Mouse (Mus musculus) monocyte, adult 5-6 weeks (primary cell): ENCODE measurements around the gene Meis3. TPM values are rescaled to one million over a fixed set of nuclear protein-coding genes. Genes with fewer than 3 reads are reported as not detected.

Experiments
- ATAC-seq: fragments of 153-309, 156-312 bp; replicated peaks from 2 replicates; pipeline ENCODE4 v1.8.0; 2017; ENCODE audit warnings: mild to moderate bottlenecking; ENCODE audit not compliant: low TSS enrichment, insufficient number of reproducible peaks, severe bottlenecking, poor library complexity, low FRiP score
- total RNA-seq: library from RNA; stranded (forward); fragments of 200-1000, 200-491, 200-594 nt; gene quantifications from 3 replicates; pipeline ENCODE4 v1.2.3, GENCODE M21; 2017

Meis3 gene
- total RNA-seq, 1 experiment from 2014 or later = 6.4 TPM

DNA sequence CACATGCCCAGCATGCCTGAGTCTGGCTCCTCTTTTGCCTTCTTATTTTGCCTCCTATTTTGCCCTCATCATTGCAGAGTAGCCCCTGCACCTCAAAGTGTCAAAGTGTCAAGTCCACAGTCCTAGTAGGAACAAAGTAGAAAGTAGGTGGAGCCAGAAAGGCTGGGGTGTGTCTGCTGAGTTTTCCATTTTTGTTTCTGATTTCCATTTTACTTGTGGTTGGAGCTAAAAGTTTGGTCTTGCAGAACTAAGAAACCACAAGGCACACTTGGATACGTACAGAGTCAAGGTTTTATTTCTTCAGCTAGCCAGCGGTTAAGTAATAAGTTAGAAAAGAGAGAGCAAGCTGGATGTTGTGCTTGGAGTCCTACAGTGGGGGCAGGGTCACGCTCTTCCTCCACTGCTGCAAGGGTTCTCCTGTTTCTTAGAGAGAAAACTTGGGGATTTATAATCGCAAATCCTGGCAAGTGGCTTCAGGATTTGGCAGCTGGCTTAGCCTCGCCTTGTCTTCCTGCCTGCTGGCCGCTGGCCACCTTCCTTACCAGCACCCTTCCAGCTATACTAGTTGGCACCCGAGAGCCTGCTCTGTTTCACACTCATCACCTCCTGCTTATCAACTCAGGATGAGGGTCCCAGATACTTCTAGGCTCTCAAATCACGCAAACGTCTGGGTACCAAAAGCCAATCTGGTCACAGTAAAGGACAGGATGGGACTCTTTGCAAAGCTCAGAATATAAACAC lies 19.6 kb upstream of the Meis3 start:
- no peak for ATAC-seq

DNA sequence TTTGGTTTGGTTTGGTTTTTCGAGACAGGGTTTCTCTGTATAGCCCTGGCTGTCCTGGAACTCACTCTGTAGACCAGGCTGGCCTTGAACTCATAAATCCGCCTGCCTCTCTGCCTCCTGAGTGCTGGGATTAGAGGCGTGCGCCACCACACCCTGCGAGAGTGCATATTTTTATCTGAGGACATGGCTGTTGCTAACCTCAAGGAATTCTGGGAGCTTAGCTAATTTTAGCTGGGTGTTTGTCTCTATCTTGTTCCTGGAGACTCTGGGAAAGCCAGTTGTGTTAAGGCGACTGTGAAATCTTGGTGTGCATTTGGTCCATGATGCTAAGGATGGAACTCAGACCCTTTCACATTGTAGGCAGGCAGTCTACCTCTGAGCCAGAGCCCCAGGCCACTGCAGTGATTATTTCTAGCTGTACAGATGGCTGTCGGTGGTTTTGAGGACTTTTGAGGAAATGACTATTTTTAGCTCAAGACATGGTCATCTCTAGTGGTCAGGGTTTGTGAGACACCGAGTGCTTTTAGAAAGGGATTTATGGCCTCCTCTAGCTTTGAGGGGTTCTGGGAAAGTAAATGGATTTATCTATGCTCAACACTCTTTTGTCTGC lies 18.7 kb upstream of the Meis3 start:
- ATAC-seq = no peak

DNA sequence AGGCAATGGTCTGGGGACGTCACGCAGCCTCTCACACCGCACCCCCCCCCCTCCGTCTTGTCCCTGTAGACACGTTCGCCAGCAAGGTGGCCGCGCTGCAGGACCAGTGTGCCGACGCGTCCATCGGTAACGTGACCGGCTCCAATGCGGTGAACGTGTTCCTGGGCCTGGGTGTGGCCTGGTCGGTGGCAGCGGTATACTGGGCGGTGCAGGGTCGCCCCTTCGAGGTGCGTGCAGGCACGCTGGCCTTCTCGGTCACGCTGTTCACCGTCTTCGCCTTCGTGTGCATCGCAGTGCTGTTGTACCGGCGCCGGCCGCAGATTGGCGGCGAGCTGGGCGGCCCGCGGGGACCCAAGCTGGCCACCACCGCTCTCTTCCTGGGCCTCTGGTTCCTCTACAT lies 16.2 kb upstream of the Meis3 start:
- no peak for ATAC-seq

DNA sequence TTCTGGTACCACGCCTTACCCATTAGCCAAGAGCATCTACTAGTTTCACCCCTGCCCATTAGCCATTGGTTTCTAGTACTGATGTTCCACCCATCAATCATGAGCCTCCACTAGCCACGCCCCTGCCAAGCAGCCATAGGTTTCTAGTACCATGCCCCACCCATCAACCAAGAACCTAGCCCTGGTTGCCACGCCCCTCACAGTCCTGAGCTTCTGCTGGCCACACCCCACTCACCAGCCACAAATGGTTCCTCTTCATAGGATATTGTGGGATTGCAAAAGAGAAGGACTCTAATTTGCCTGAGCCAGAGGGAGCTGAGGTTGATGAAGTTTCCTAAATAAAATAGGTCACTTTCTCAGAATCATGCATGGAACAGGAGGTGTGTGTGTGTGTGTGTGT lies 14.2 kb upstream of the Meis3 start:
- peak; percentile 51; the same call in 1 of the 2 replicates for ATAC-seq

DNA sequence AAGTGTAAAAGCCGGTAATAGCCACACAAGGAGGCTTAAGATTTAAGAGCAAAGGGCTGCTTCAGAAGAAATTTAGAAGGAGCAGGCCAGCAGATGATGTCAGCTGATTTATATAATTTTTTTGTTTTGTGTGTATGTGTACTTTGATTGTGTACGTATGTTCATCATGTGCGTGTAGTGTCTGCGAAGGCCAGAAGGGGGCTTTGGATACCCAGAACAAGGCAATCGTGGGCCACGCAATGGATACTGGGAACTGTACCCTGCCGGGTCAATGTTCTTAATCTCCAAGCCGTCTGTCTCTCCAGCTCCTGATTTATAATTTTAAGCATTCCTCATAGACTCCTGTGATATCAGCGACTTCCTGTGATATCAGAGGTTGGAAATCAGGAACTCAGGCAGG lies 13.6 kb upstream of the Meis3 start:
- ATAC-seq = no peak

DNA sequence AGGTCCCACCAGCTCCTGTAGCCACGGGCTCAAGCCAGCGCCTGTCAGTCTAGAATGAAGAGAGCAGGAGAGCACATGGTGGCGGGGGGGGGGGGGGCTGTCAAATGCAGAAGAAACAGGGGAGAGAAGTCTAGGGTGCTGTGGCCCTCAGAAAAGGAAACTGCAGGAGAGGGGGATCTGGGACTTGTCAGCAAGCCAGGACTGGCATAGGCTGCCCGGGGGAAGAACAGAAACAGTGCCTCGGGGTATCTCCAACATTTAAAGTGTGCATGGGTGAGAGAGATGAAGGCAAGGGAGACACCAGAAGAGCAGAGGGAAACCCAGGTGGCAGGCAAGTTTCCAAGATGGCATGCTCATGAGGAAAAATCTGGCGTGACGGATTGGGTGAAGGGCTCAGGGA lies 12.9 kb upstream of the Meis3 start:
- ATAC-seq = no peak

DNA sequence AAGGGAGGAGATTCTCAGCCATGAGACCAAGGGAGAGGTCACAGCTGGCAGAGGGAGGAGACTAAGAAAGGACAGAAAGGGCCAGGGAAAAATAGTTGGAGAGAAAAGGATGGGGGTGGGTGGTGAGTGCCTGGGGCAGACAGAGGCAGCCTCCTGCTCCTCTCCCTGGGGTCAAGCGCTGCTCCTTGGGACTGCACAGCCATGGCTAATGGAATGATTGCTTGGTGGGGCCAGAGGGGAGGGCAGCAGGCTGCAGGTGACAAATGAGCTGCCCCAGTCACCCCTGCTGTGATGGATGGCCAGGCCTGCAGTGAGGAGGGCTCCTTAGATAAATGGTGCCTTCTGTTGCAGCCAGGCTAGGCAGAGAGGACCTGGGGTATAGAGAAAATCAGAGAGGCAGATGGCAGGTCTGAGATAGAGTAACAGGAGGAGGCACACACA lies 2.7 kb upstream of the Meis3 start:
- ATAC-seq = no peak

DNA sequence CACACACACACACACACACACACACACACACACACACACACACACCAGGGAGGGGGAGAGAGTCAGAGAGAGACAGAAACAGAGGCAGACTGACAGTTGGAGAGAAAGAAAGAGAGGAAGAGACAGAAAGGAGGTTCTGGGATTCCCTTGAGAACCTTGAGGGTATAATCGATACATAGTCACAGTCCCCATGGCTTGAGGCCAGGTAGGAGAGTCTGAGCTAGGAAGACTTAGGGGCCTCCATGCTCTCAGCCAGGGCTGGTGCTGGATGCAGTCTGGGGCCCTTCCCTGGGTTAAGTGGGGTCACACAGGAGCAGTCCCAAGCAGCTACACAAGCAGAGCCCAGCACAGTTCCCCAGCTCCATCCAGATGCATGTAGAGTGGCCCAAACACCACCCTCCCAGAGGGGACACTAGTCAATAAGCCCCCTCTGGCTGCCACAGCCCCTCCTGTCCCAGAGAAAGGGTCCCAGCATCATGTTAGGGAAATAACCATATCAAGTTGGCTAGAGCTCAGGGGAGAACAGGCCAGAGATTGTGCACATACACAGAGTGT lies 2.2 kb upstream of the Meis3 start:
- ATAC-seq = no peak

DNA sequence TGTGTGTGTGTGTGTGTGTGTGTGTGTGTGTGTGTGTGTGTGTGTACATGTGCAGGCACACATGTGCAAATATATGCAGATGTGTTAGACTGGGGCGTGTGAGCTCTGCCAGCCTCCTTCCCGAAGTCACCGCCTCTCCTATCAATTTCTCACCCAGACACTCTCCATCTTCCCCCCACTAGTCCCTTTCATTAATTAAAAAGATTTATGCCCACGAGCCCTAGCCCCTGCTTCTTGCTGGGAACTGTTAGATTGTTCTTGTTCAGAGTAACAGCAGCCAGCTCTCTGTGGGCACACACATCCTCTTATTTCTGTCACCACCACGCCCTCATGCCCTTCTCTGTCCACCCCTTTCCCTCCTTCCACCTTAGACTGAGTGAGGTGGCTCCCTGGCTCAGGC lies 1.7 kb upstream of the Meis3 start:
- ATAC-seq = 0 out of 2 replicates have a peak, but pooled peaks have one; percentile 14

DNA sequence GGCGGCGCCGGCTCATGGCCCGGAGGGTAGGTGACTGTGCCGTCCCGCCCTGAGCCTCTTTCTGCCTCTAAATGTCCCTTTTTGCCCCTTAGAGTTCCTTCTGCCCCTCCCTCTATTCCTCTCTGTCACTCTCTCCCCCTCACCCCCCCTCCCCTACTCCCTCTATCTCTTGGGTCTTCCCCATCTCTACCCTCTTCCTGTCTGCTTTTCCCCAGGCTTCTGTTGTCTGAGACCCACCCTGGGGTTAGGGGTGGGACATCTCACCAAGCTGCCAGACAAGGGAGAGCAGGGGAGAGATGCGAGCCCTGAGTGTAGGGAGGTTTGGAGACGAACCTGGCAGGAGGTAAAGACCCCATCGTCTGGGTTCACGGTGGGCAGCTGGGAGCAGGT lies 647 bp downstream of the Meis3 start:
- ATAC-seq = no peak

DNA sequence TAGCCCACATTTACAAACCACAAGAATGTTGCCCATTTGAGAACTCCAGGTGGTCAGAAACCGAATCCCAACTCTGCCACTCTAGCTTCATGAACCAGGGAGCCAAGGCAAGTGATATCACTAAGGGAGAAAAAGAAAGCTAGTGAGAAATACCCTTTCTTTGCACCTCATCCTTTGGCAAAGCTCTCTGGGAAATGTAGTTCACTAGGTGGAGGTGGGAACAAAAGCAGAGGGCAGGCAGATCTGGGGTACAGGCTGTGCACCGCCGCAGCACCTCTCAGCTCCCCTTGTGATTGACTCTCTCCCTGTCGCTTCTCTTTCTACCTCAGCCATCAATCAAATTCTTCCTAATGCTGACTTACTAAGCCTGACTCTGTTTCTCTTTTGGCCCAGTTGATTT lies 3.2 kb downstream of the Meis3 start:
- ATAC-seq = no peak

DNA sequence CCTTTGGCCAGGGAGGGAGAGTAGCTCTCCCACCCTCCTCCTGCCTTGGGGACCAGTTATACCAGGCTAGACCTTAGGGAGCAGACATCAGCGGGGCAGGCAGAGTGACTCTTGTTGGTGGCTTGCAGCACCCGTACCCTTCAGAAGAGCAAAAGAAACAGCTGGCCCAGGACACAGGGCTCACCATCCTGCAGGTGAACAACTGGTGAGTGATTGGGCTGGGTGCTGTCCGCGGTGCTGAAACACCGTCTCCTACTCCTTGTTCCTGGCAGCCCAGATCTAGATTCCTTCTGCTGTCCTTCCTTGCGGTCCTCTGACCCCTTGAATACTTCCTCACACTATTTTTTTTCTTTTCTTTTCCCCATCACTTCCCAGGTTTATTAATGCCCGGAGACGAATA lies 8.8 kb downstream of the Meis3 start:
- ATAC-seq = 0 out of 2 replicates have a peak, but pooled peaks have one; percentile 36

DNA sequence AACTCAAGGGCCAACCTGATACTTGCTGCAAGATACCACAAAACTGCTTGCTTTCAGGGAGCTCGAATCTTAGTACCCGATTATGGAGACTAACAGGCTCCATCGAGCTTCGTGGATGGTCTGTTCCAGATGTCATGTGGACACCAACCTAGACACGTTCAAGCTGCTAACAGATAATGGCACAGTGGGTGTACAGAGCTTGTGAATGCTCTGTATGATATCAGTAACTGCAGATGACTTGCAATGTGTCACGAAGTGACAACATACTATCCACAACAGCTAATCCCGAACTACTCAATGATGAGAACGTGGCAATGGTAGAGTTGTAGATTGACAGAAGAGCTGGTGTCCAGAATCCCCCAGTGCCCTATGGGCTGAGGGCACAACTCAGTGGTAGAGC lies 12.6 kb downstream of the Meis3 start:
- no peak for ATAC-seq

DNA sequence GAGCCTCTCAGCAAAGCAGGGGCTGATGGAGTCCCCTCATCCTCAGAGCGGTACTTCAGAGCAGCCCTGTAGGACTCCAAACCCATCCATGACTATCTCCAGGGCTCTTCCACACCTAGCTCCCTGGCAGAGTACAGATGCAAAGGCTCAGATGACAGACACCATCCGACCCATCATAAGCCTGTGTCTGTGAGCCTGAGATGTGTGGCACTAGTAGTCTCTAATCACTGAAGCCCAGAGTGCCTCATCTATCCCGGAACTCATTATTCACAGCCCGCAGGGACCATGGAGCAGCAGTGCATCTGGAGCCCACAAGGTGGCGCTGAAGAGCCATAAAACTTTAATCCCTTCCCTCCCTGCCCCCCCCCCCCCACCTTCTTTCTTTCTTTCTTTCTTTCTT lies 17.4 kb downstream of the Meis3 start:
- ATAC-seq = peak; percentile 50

DNA sequence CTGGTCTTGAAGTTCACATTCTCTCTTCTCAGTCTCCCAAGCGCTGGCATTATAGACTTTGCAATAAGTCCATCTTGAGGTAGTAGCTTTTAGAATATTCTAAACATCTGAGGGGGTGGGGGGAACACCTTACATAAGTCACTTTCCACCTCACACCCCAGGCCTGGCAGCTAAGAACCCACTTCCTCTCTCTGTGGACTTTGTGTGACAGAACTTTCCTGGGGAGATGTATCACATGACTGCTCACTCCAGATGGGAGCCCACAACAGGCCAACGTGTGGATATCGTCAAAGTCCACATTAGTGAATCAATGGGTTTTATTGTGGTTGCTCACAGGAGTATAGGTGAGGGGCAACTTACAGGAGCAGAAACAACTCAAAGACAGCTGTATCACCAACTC lies 18.8 kb downstream of the Meis3 start:
- ATAC-seq = no peak

DNA sequence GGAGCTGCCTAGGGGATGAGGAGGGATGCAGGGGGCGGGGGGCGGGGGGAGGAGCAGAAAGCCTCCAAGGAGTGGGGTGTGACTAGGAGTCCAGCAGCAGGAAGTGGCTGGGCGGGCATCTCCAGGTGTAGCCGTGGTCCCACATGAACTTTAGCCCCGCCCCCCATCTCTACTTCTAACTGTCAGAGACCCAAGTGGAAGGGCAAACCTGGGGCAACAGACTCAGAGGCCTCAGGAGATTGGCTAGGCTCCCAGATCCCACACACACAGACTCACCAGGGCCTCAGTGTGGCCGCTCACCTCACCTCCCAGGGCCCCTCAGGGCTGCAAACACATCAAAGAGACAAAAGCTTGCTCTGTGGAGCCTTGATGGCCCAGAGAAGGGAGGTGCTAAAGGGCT lies 21.7 kb downstream of the Meis3 start:
- no peak for ATAC-seq

DNA sequence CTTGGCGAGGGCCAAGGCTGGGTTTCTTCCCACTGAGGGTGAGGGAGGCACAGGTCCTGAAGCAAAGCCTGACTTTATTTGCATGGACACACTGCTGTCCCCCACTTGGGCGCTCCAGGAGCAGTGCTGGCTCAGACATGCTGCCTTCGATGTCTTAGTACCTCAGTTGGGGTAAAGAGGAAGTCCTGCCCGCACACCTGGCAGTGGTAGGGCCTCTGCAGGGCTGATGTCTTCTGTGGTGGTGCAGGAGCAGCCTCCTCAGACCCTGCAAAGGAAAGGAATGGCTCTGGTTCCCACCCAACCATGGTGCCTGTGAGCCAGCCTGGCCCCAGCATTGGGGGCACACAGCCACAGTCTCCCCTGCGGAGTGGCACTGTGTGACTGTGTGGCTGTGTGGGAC lies 22.3 kb downstream of the Meis3 start:
- no peak for ATAC-seq

DNA sequence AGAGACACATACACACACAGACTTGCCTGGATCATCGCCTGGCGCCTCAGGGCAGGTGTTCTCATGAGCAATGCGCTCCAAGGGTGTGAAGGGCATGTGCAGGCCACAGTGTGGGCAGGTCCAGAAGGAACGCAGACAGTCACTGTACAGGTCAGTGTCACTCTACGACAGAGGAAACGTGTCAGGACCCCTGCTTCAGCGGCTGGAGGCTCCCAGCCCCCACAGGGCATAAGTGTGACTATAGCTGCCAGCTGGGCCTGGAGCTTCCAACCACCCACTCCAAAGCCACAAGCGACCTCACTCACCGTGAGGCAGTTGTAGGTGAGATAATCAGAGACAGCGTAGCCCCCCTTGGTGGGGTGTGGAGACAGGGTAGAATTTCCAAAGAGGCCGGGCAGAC lies 23.6 kb downstream of the Meis3 start:
- ATAC-seq = no peak

DNA sequence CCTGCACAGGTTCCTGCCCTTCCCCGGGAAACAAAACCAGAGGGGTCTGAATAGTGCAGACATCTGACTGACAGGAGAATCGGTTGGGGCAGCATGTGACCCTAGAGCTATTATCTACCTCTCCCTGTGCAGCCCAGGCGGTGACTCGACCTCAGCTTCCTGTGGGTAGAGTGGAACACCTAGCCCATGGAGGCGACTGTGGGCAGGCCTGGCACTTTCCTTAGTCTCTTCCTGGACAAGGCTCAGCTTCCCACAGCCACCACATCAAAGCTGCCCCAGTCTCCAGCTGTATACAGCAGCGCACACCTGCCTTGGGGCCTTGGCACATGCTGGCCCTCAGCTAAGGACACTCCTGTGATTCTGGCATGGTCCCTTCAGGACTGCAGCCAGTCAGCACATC lies 26.2 kb downstream of the Meis3 start:
- no peak for ATAC-seq

DNA sequence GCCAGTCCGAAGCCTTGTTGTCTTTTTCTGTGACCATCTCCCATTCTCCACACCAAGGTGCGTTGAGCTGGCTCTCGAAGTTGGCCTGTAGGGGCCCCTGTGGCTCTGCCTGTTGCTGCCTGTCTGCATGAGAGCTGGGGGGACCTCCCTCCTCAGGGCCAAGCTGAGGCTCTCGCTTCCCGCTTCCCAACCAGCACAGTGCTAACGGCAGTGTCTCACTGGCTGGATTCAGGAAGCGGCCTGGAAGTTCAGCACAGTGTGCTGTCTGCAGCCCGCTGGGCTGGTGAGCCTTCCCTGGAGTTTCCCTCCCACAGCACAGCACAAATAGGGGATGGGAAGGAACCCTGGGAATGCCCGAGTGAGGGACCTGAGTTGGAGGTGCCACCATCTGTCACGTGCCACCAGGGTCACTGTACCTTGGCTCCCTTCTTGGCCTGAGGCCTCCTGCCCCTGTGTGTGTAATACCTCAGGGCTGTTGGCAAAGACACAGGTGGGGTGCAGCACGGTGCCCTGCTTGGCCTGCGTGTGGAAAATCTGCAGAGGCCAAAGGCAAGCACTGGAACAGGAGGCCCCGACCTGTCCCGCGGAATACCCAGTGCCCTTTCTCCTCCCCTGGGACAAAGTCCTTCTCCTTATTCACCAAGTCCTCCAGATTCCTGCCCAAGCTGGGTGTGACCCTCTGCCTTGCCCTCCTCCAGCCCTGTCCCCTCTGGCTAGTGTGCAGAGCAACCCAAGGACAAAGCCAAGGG lies 28.0 kb downstream of the Meis3 start:
- no peak for ATAC-seq
